Mouse (Mus musculus) spleen, embryonic (tissue): Measurements from ENCODE around the gene Mrpl53.

Experiments
- CTCF ChIA-PET: fragments of 350-600 bp; sonication (Branson Sonifier 250); formaldehyde crosslinking; loops from one replicate; lab custom pipeline; 2022; lab: Charles Lee

The Mrpl53 gene

GRCm38 (mm10) chr6:83120930-83121862, 12.4 kb downstream of the Mrpl53 start, which contains the start of gene Wbp1:
Gene Wbp1 (minus strand): TSS chr6:83121559.
- CTCF ChIA-PET: interaction anchor here (0.5 to 1.1 kb wide), 4 partner anchors 71 to 712 kb away, joined by 3 read pairs; no protein-coding TSS in a partner anchor

GRCm38 (mm10) chr6:83121863-83122710, 13.2 kb downstream of the Mrpl53 start:
- CTCF ChIA-PET: no interaction called here

GRCm38 (mm10) chr6:83122961-83123360, 14.1 kb downstream of the Mrpl53 start:
- CTCF ChIA-PET: interaction anchor here (0.5 to 0.7 kb wide), 3 partner anchors 10 to 71 kb away, joined by 3 read pairs; no protein-coding TSS in a partner anchor

- CTCF ChIA-PET: interaction anchor here (0.7 kb wide), 1 partner anchor 110 kb away, joined by 3 read pairs; no protein-coding TSS in a partner anchor
These were observed 16.0 kb downstream of the Mrpl53 start for GRCm38 (mm10) chr6:83124851-83125312.

- CTCF ChIA-PET: interaction anchor here (0.6 kb wide), 3 partner anchors 19 to 93 kb away, joined by 7 to 16 read pairs (median 9); no protein-coding TSS in a partner anchor
These were observed 16.5 kb downstream of the Mrpl53 start, which contains the start of gene Ino80b for GRCm38 (mm10) chr6:83125331-83125730. Gene Ino80b (minus strand): TSS chr6:83125431.

GRCm38 (mm10) chr6:83127419-83127818, 18.6 kb downstream of the Mrpl53 start:
- CTCF ChIA-PET: no interaction called here

- CTCF ChIA-PET: no interaction called here
These were observed 22.7 kb downstream of the Mrpl53 start for GRCm38 (mm10) chr6:83131469-83132034.

GRCm38 (mm10) chr6:83132176-83132919, 23.5 kb downstream of the Mrpl53 start:
- CTCF ChIA-PET: interaction anchor here (0.7 kb wide), 2 partner anchors 9 to 228 kb away, joined by 3 to 6 read pairs; no protein-coding TSS in a partner anchor

- CTCF ChIA-PET: interaction anchor here (0.7 kb wide), 1 partner anchor 192 kb away, joined by 4 read pairs; no protein-coding TSS in a partner anchor
These were observed 25.4 kb downstream of the Mrpl53 start for GRCm38 (mm10) chr6:83134226-83134625.

- CTCF ChIA-PET: interaction anchor here (0.5 to 0.8 kb wide), 2 partner anchors 24 to 129 kb away, joined by 3 to 14 read pairs; no protein-coding TSS in a partner anchor
These were observed 26.2 kb downstream of the Mrpl53 start, which contains the start of gene Rtkn for GRCm38 (mm10) chr6:83134951-83135513. Gene Rtkn (plus strand): TSS chr6:83135463.

- CTCF ChIA-PET: interaction anchor here (0.5 to 0.8 kb wide), 2 partner anchors 23 to 130 kb away, joined by 3 to 14 read pairs; no protein-coding TSS in a partner anchor
These were observed 26.8 kb downstream of the Mrpl53 start for GRCm38 (mm10) chr6:83135571-83136161.

- CTCF ChIA-PET: no interaction called here
These were observed 27.5 kb downstream of the Mrpl53 start for GRCm38 (mm10) chr6:83136291-83136880.

- CTCF ChIA-PET: no interaction called here
These were observed 28.2 kb downstream of the Mrpl53 start for GRCm38 (mm10) chr6:83136881-83137575.

GRCm38 (mm10) chr6:83137576-83137950, 28.7 kb downstream of the Mrpl53 start:
- CTCF ChIA-PET: no interaction called here

GRCm38 (mm10) chr6:83138056-83138455, 29.2 kb downstream of the Mrpl53 start:
- CTCF ChIA-PET: no interaction called here

GRCm38 (mm10) chr6:83140044-83140443, 31.2 kb downstream of the Mrpl53 start:
- CTCF ChIA-PET: no interaction called here

GRCm38 (mm10) chr6:83141636-83142035, 32.8 kb downstream of the Mrpl53 start:
- CTCF ChIA-PET: no interaction called here

GRCm38 (mm10) chr6:83142211-83142731, 33.4 kb downstream of the Mrpl53 start:
- CTCF ChIA-PET: no interaction called here
